Comparison of ENCODE assay signal across 13 mouse cellular contexts in genomic region chr14:120791828-120792554, GRCm38 (mm10).
DNase-seq lines count a peak whose midpoint lies in the region; ATAC-seq and TF ChIP-seq lines count a peak whose summit lies in the region.
"Had no signal": no experiment of that assay in that cellular context is flagged by ENCODE, and none has a peak within 500 bp of the region (broad histone marks: within the 10 kb centered on the region; RNA-seq: fewer than 3 reads in every experiment).

No protein-coding gene starts in this region.

- WGBS in midbrain, postnatal 0 days = 83% methylated on average over 4 of the region's 4 CpGs
- WGBS in midbrain, embryonic 14.5 days = 80% methylated on average over 4 of the region's 4 CpGs

- H3K4me1 ChIP-seq in midbrain, postnatal 0 days (ENCODE audit: insufficient read depth, low read length) = no peaks in the 10 kb centered on the region
- H3K4me1 ChIP-seq in midbrain, embryonic 14.5 days (ENCODE audit: control insufficient read depth, insufficient read depth, low read length) = no peaks in the 10 kb centered on the region
- H3K4me1 ChIP-seq: heart, embryonic 15.5 days; kidney, embryonic 15.5 days; midbrain, embryonic 15.5 days had no signal

- ATAC-seq in midbrain, postnatal 0 days (ENCODE audit: low FRiP score) = no peak
- no peak for ATAC-seq in midbrain, embryonic 14.5 days (ENCODE audit: low FRiP score, low TSS enrichment)
- ATAC-seq: midbrain, embryonic 15.5 days had no signal

- H3K4me2 ChIP-seq in midbrain, postnatal 0 days (ENCODE audit: low read depth, low read length, poor library complexity, severe bottlenecking) = no peak overlapping the region
- no peak overlapping the region for H3K4me2 ChIP-seq in midbrain, embryonic 14.5 days (ENCODE audit: low read length)
- H3K4me2 ChIP-seq: heart, embryonic 15.5 days; kidney, embryonic 15.5 days; midbrain, embryonic 15.5 days had no signal

- no peaks in the 10 kb centered on the region for H3K27me3 ChIP-seq in midbrain, postnatal 0 days (ENCODE audit: insufficient read depth, low read length)
- no peaks in the 10 kb centered on the region for H3K27me3 ChIP-seq in midbrain, embryonic 14.5 days (ENCODE audit: control insufficient read depth, insufficient read depth, low read length)
- H3K27me3 ChIP-seq: heart, embryonic 15.5 days; kidney, embryonic 15.5 days; midbrain, embryonic 15.5 days had no signal

- no peaks in the 10 kb centered on the region for H3K9me3 ChIP-seq in midbrain, postnatal 0 days (ENCODE audit: low read length)
- H3K9me3 ChIP-seq in midbrain, embryonic 14.5 days (ENCODE audit: control insufficient read depth, low read length) = no peaks in the 10 kb centered on the region
- H3K9me3 ChIP-seq: heart, embryonic 15.5 days; kidney, embryonic 15.5 days; midbrain, embryonic 15.5 days had no signal

- no peak overlapping the region for H3K9ac ChIP-seq in midbrain, postnatal 0 days (replicated peaks; ENCODE audit: low read length, poor library complexity, severe bottlenecking)
- no peak overlapping the region for H3K9ac ChIP-seq in midbrain, embryonic 14.5 days (replicated peaks; ENCODE audit: low read length)
- H3K9ac ChIP-seq: heart, embryonic 15.5 days; kidney, embryonic 15.5 days; midbrain, embryonic 15.5 days had no signal

- H3K4me3 ChIP-seq in gastrocnemius, adult 2 months = no peak overlapping the region
- H3K4me3 ChIP-seq in midbrain, postnatal 0 days (ENCODE audit: low read depth, low read length) = no peak overlapping the region
- H3K4me3 ChIP-seq in midbrain, embryonic 14.5 days (replicated peaks; ENCODE audit: low read depth, low read length) = no peak overlapping the region
- H3K4me3 ChIP-seq: heart, embryonic 15.5 days; kidney, embryonic 15.5 days; midbrain, embryonic 15.5 days had no signal

- intact Hi-C loops in gastrocnemius, adult 2 months (cut with DNase I) = no loop called here
- intact Hi-C loops in heart, postnatal 14 days (cut with DNase I) = no loop called here

- peak; percentile 46 for TF ChIP-seq CTCF in gastrocnemius, adult 2 months (IDR thresholded peaks at IDR 0.05)
- TF ChIP-seq CTCF in midbrain, postnatal 0 days (IDR thresholded peaks at IDR 0.05) = peak; percentile 50

- H3K36me3 ChIP-seq in midbrain, postnatal 0 days (ENCODE audit: insufficient read depth, low read length) = no peaks in the 10 kb centered on the region
- no peaks in the 10 kb centered on the region for H3K36me3 ChIP-seq in midbrain, embryonic 14.5 days (ENCODE audit: control insufficient read depth, insufficient read depth, low read length)
- H3K36me3 ChIP-seq: heart, embryonic 15.5 days; kidney, embryonic 15.5 days; midbrain, embryonic 15.5 days had no signal

- no peak overlapping the region for H3K27ac ChIP-seq in gastrocnemius, adult 2 months
- no peak overlapping the region for H3K27ac ChIP-seq in midbrain, postnatal 0 days (ENCODE audit: low read depth, low read length)
- H3K27ac ChIP-seq in midbrain, embryonic 14.5 days (replicated peaks; ENCODE audit: low read depth, low read length) = no peak overlapping the region
- H3K27ac ChIP-seq: heart, embryonic 15.5 days; kidney, embryonic 15.5 days; midbrain, embryonic 15.5 days had no signal

- no peak for DNase-seq in gastrocnemius, adult 2 months
- DNase-seq in gastrocnemius, postnatal 10 days = no peak
- no peak for DNase-seq in midbrain, postnatal 0 days (ENCODE audit: low spot score)
- no peak for DNase-seq in midbrain, embryonic 14.5 days
- peak; percentile 85 for DNase-seq in ZHBTc4 (ENCODE audit: low read depth, low spot score)
- peak; percentile 30 for DNase-seq in retina, postnatal 1 day
- DNase-seq in cerebellum, adult 9-11 months = no peak
- no peak for DNase-seq in heart, postnatal 14 days
- DNase-seq: cerebellum, postnatal 10 days; thymus, adult 18-20 months had no signal

Comparison
In these comparisons a context has a peak if more than half of its experiments do, and no peak if none do; other contexts are left out.
1. DNase-seq: peak in ZHBTc4 (single experiment) and retina, postnatal 1 day (single experiment); none in gastrocnemius, adult 2 months (single experiment), gastrocnemius, postnatal 10 days (single experiment), midbrain, postnatal 0 days (single experiment), midbrain, embryonic 14.5 days (single experiment), cerebellum, adult 9-11 months (single experiment) and heart, postnatal 14 days (0 of 2).